Mouse (Mus musculus): ENCODE results near the gene Irgq.

DNA sequence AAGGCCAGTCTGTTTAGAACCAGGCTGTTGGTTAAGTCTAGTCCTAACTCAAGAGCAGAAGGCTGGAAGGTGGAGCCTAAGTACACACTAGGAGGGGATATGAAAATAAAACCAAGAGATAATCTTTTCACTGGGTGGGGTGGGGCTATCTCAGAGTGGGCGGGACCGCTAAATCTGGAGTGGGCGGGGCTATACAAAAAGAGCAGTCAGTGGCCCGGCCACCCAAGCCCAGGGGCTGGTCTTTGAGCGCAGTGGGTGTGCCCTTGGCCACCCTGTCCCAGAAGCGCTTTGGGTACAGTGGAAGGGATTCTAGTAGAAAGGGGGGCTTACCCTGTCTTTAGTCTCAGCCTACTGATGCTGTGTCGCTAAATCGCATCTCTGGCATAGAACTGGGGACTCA is 56.3 kb downstream of the Irgq start:
- TF ChIP-seq CTCF (conservative IDR thresholded peaks at IDR 0.05; ENCODE audit: insufficient read depth, insufficient read length, low read depth, low read length) (no peak), POLR2A (IDR thresholded peaks at IDR 0.05; ENCODE audit: low read depth, low read length) (no peak)

Measured in kidney, adult 2 months (tissue).